Mouse (Mus musculus) forebrain, embryonic 12.5 days (tissue): ENCODE results near the gene Hspbp1. TPM values are rescaled to one million over a fixed set of nuclear protein-coding genes. Genes with fewer than 3 reads are reported as not detected.
A peak's percentile ranks its signal among the peaks of the same experiment; 100 is the strongest.

Experiments used
- ATAC-seq: fragments of 200-750 bp; cut with Nextera tagmentation; 2 replicates; pipeline ENCODE4 v1.8.0; 2017; ENCODE audit warnings: moderate TSS enrichment; ENCODE audit not compliant: low FRiP score
- H3K27ac ChIP-seq: fragments of 300-500 bp; sonication (generic); 2 replicates; pipeline ENCODE4 v1.5.1; 2016; ENCODE audit warnings: mild to moderate bottlenecking
- H3K27me3 ChIP-seq: fragments of 300-500 bp; sonication (generic); 2 replicates; pipeline ENCODE4 v1.6.1; 2016; ENCODE audit warnings: mild to moderate bottlenecking
- H3K36me3 ChIP-seq: fragments of 300-500 bp; sonication (generic); replicated peaks from 2 replicates; pipeline ENCODE4 v1.6.1; 2016; ENCODE audit warnings: mild to moderate bottlenecking
- H3K4me1 ChIP-seq: fragments of 300-500 bp; sonication (generic); 2 replicates; pipeline ENCODE4 v1.6.1; 2016
- H3K4me2 ChIP-seq: fragments of 300-500 bp; sonication (generic); 2 replicates; pipeline ENCODE4 v1.6.1; 2016; ENCODE audit warnings: mild to moderate bottlenecking, moderate library complexity
- H3K4me3 ChIP-seq: fragments of 300-500 bp; sonication (generic); replicated peaks from 2 replicates; pipeline ENCODE4 v1.5.1; 2016; ENCODE audit warnings: mild to moderate bottlenecking
- H3K9ac ChIP-seq: fragments of 300-500 bp; sonication (generic); 2 replicates; pipeline ENCODE4 v1.6.1; 2016; ENCODE audit warnings: mild to moderate bottlenecking
- H3K9me3 ChIP-seq: fragments of 300-500 bp; sonication (generic); 2 replicates; pipeline ENCODE4 v1.6.1; 2016
- WGBS: fragments of 180-500 bp; shearing (Covaris S2); methylation state at CpG from one replicate; pipeline ENCODE4 v1.1.7; 2016; 5-methylcytosine and 5-hydroxymethylcytosine counted together
- polyA plus RNA-seq: library from polyadenylated mRNA; unstranded; fragments of >200 nt; fragmentation: Nextera tagmentation; extraction: Ambion mirVana; gene quantifications from 2 replicates; pipeline ENCODE4 v1.2.1, GENCODE M21; 2016

The Hspbp1 gene
- polyA plus RNA-seq, 1 experiment from 2014 or later = 114 TPM

- WGBS = 82% methylated on average over 2 of the region's 2 CpGs
- peaks cover 28% of the 10 kb centered on the region for H3K36me3 ChIP-seq
Observed at GRCm38 (mm10) chr7:4663742-4664141, 21.1 kb downstream of the Hspbp1 start.

GRCm38 (mm10) chr7:4663179-4663578 lies 21.7 kb downstream of the Hspbp1 start:
- ATAC-seq = no peak

More at GRCm38 (mm10) chr7:4663742-4664141, 21.1 kb downstream of the Hspbp1 start:
- Histone ChIP-seq H3K4me2 (no peak overlapping the region), H3K4me3 (no peak overlapping the region), H3K27me3 (no peaks in the 10 kb centered on the region), H3K9me3 (no peaks in the 10 kb centered on the region), H3K9ac (no peak overlapping the region), H3K27ac (no peak overlapping the region), H3K4me1 (peaks cover 11% of the 10 kb centered on the region)
- no peak for ATAC-seq

GRCm38 (mm10) chr7:4659911-4660443 lies 24.9 kb downstream of the Hspbp1 start:
- Histone ChIP-seq H3K36me3 (peaks cover 15% of the 10 kb centered on the region), H3K9me3 (no peaks in the 10 kb centered on the region), H3K27me3 (no peaks in the 10 kb centered on the region), H3K4me3 (peak overlapping the region; percentile 86), H3K27ac (peak overlapping the region; percentile 96; the same call in 1 of the 2 replicates), H3K9ac (peak overlapping the region; percentile 97), H3K4me2 (peak overlapping the region; percentile 97), H3K4me1 (peaks cover 38% of the 10 kb centered on the region)
- 62% methylated on average over 3 of the region's 3 CpGs for WGBS
- no peak for ATAC-seq

More at GRCm38 (mm10) chr7:4663179-4663578, 21.7 kb downstream of the Hspbp1 start:
- H3K4me1 ChIP-seq = peaks cover 12% of the 10 kb centered on the region
- H3K4me3 ChIP-seq = no peak overlapping the region
- 73% methylated on average over 8 of the region's 8 CpGs for WGBS
- H3K9ac ChIP-seq = no peak overlapping the region
- H3K36me3 ChIP-seq = peaks cover 28% of the 10 kb centered on the region
- H3K27me3 ChIP-seq = no peaks in the 10 kb centered on the region
- no peaks in the 10 kb centered on the region for H3K9me3 ChIP-seq
- H3K27ac ChIP-seq = no peak overlapping the region
- H3K4me2 ChIP-seq = no peak overlapping the region

- Histone ChIP-seq H3K4me1 (peaks cover 38% of the 10 kb centered on the region), H3K9ac (peak within 1 kb of the TSS; percentile 97), H3K27ac (peak within 1 kb of the TSS; percentile 96), H3K36me3 (peaks cover 8% of the 10 kb centered on the region), H3K27me3 (no peaks in the 10 kb centered on the region), H3K4me2 (peak within 1 kb of the TSS; percentile 97), H3K9me3 (no peaks in the 10 kb centered on the region), H3K4me3 (peak within 1 kb of the TSS; percentile 86)
- under 1% methylated on average over 54 of the region's 54 CpGs for WGBS
- peak; percentile 97 for ATAC-seq
Observed at GRCm38 (mm10) chr7:4658912-4659551, 25.8 kb downstream of the Hspbp1 start, which contains the start of gene Ppp6r1. TSS of gene Ppp6r1 (minus strand) at chr7:4659019.

- Histone ChIP-seq H3K27ac (peak overlapping the region; percentile 96), H3K9ac (peak overlapping the region; percentile 97), H3K4me2 (peak overlapping the region; percentile 97), H3K4me1 (peaks cover 38% of the 10 kb centered on the region), H3K36me3 (peaks cover 4% of the 10 kb centered on the region; the same call in 1 of the 2 replicates), H3K9me3 (no peaks in the 10 kb centered on the region), H3K27me3 (no peaks in the 10 kb centered on the region), H3K4me3 (peak overlapping the region; percentile 86)
- under 1% methylated on average over 75 of the region's 78 CpGs for WGBS
- ATAC-seq = peak; percentile 70
Observed at GRCm38 (mm10) chr7:4658128-4658907, 26.6 kb downstream of the Hspbp1 start.

- no peaks in the 10 kb centered on the region for H3K27me3 ChIP-seq
- WGBS = 59% methylated on average over 9 of the region's 9 CpGs
- no peak for ATAC-seq
- H3K4me2 ChIP-seq = peak overlapping the region; percentile 97
- peaks cover 38% of the 10 kb centered on the region for H3K4me1 ChIP-seq
- H3K4me3 ChIP-seq = peak overlapping the region; percentile 86
- peak overlapping the region; percentile 97 for H3K9ac ChIP-seq
- no peaks in the 10 kb centered on the region for H3K9me3 ChIP-seq
- H3K36me3 ChIP-seq = peaks cover 7% of the 10 kb centered on the region; the same call in 1 of the 2 replicates
- H3K27ac ChIP-seq = 0 out of 2 replicates have a peak overlapping the region, but pooled peaks have one; percentile 96
Observed at GRCm38 (mm10) chr7:4657521-4658127, 27.2 kb downstream of the Hspbp1 start.

GRCm38 (mm10) chr7:4656818-4657217 lies 28.1 kb downstream of the Hspbp1 start:
- peak overlapping the region; percentile 86 for H3K4me3 ChIP-seq
- WGBS = 80% methylated on average over 1 of the region's 1 CpGs
- peaks cover 38% of the 10 kb centered on the region for H3K4me1 ChIP-seq
- no peaks in the 10 kb centered on the region for H3K27me3 ChIP-seq
- no peak for ATAC-seq
- peak overlapping the region; percentile 97 for H3K9ac ChIP-seq
- H3K27ac ChIP-seq = no peak overlapping the region
- H3K4me2 ChIP-seq = peak overlapping the region; percentile 97
- H3K9me3 ChIP-seq = no peaks in the 10 kb centered on the region
- peaks cover 11% of the 10 kb centered on the region; the same call in 1 of the 2 replicates for H3K36me3 ChIP-seq

GRCm38 (mm10) chr7:4655916-4656315 lies 29.0 kb downstream of the Hspbp1 start:
- Histone ChIP-seq H3K4me1 (peaks cover 38% of the 10 kb centered on the region), H3K9me3 (no peaks in the 10 kb centered on the region), H3K9ac (no peak overlapping the region), H3K36me3 (peaks cover 18% of the 10 kb centered on the region; the same call in 1 of the 2 replicates), H3K4me2 (no peak overlapping the region), H3K27ac (no peak overlapping the region), H3K4me3 (no peak overlapping the region), H3K27me3 (no peaks in the 10 kb centered on the region)
- 89% methylated on average over 1 of the region's 1 CpGs for WGBS
- ATAC-seq = no peak

GRCm38 (mm10) chr7:4655393-4655792 lies 29.5 kb downstream of the Hspbp1 start:
- H3K4me1 ChIP-seq = peaks cover 34% of the 10 kb centered on the region
- no peaks in the 10 kb centered on the region for H3K27me3 ChIP-seq
- H3K9me3 ChIP-seq = no peaks in the 10 kb centered on the region
- no peak for ATAC-seq
- WGBS = 92% methylated on average over 4 of the region's 4 CpGs
- H3K4me3 ChIP-seq = no peak overlapping the region
- peaks cover 18% of the 10 kb centered on the region; the same call in 1 of the 2 replicates for H3K36me3 ChIP-seq
- no peak overlapping the region for H3K4me2 ChIP-seq
- H3K9ac ChIP-seq = no peak overlapping the region
- no peak overlapping the region for H3K27ac ChIP-seq

- H3K27ac ChIP-seq = no peak overlapping the region
- H3K36me3 ChIP-seq = peaks cover 18% of the 10 kb centered on the region; the same call in 1 of the 2 replicates
- ATAC-seq = no peak
- H3K4me2 ChIP-seq = no peak overlapping the region
- WGBS = 96% methylated on average over 2 of the region's 2 CpGs
- peaks cover 26% of the 10 kb centered on the region for H3K4me1 ChIP-seq
- no peak overlapping the region for H3K4me3 ChIP-seq
- no peaks in the 10 kb centered on the region for H3K27me3 ChIP-seq
- no peaks in the 10 kb centered on the region for H3K9me3 ChIP-seq
- no peak overlapping the region for H3K9ac ChIP-seq
Observed at GRCm38 (mm10) chr7:4654221-4654620, 30.6 kb downstream of the Hspbp1 start.

- Histone ChIP-seq H3K4me3 (no peak overlapping the region), H3K4me1 (peaks cover 26% of the 10 kb centered on the region), H3K9ac (no peak overlapping the region), H3K4me2 (no peak overlapping the region), H3K9me3 (no peaks in the 10 kb centered on the region), H3K27ac (no peak overlapping the region), H3K27me3 (no peaks in the 10 kb centered on the region), H3K36me3 (peaks cover 18% of the 10 kb centered on the region; the same call in 1 of the 2 replicates)
- no peak for ATAC-seq
- WGBS = 89% methylated on average over 7 of the region's 7 CpGs
Observed at GRCm38 (mm10) chr7:4653780-4654179, 31.1 kb downstream of the Hspbp1 start.

- no peak overlapping the region for H3K4me3 ChIP-seq
- 91% methylated on average over 5 of the region's 5 CpGs for WGBS
- no peak overlapping the region for H3K4me2 ChIP-seq
- no peaks in the 10 kb centered on the region for H3K9me3 ChIP-seq
- peaks cover 18% of the 10 kb centered on the region; the same call in 1 of the 2 replicates for H3K36me3 ChIP-seq
- H3K9ac ChIP-seq = no peak overlapping the region
- H3K27ac ChIP-seq = no peak overlapping the region
- H3K4me1 ChIP-seq = peaks cover 26% of the 10 kb centered on the region
- H3K27me3 ChIP-seq = no peaks in the 10 kb centered on the region
- ATAC-seq = no peak
Observed at GRCm38 (mm10) chr7:4653351-4653750, 31.5 kb downstream of the Hspbp1 start.
